ENCODE assay signal across 17 mouse cellular contexts in the genomic region with DNA sequence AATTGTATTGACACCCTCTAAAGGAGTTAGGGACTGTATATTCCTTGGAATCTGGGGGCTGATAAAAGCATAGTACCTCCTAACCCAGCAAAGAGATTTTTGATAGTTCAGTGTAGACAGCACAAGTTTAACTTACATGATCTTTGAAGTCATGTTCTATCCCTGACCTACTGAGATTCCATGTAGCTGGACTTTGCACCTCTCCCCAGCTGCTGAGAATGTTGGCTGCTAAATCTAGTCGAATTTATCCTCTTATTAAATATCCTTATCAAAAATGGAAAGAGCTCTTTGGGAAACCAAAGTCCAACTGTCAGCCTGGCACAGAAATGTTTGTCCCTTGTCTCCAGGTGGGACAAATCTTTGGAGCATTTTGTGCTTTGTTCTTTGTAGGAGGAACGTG.
"Had no signal": no experiment of that assay in that cellular context is flagged by ENCODE, and none has a peak within 500 bp of the region (broad histone marks: within the 10 kb centered on the region; RNA-seq: fewer than 3 reads in every experiment).

No protein-coding gene starts in this region.

- DNase-seq: lung, adult 2 months; lung, postnatal 14 days; lung, postnatal 36 days; right cerebral cortex, postnatal 14 days; thymus, adult 2 months; thymus, postnatal 25 days; thymus, postnatal 4 days had no signal

- H3K4me2 ChIP-seq: lung, embryonic 15.5 days; midbrain, embryonic 11.5 days; midbrain, embryonic 13.5 days; midbrain, embryonic 15.5 days; neural tube, embryonic 12.5 days; stomach, embryonic 15.5 days had no signal

- H3K36me3 ChIP-seq: lung, embryonic 15.5 days; midbrain, embryonic 13.5 days; midbrain, embryonic 15.5 days; neural tube, embryonic 12.5 days; stomach, embryonic 15.5 days had no signal

- H3K27me3 ChIP-seq: lung, embryonic 15.5 days; megakaryocyte, embryonic 14.5 days; midbrain, embryonic 13.5 days; midbrain, embryonic 15.5 days; neural tube, embryonic 12.5 days; stomach, embryonic 15.5 days had no signal

- H3K27ac ChIP-seq: lung, embryonic 15.5 days; macrophage; midbrain, embryonic 13.5 days; neural tube, embryonic 12.5 days; stomach, embryonic 15.5 days; stomach, postnatal 0 days had no signal

- H3K9me3 ChIP-seq: lung, embryonic 15.5 days; midbrain, embryonic 13.5 days; midbrain, embryonic 15.5 days; neural tube, embryonic 12.5 days; stomach, embryonic 15.5 days had no signal

- H3K4me1 ChIP-seq: megakaryocyte, embryonic 14.5 days; midbrain, embryonic 15.5 days; neural tube, embryonic 12.5 days had no signal

- H3K9ac ChIP-seq: lung, embryonic 15.5 days; midbrain, embryonic 13.5 days; midbrain, embryonic 15.5 days; neural tube, embryonic 12.5 days; stomach, embryonic 15.5 days had no signal

- ATAC-seq: lung, postnatal 0 days; midbrain, embryonic 13.5 days had no signal

- H3K4me3 ChIP-seq: lung, embryonic 15.5 days; megakaryocyte, embryonic 14.5 days; midbrain, embryonic 13.5 days; midbrain, embryonic 15.5 days; neural tube, embryonic 12.5 days; stomach, embryonic 15.5 days had no signal
